Mouse (Mus musculus): ENCODE measurements around the gene Vps33a. TPM values are rescaled to one million over a fixed set of nuclear protein-coding genes. Genes with fewer than 3 reads are reported as not detected.
"Not testable (repeated sequence)": the region's sequence is repeated elsewhere in the genome, so short reads cannot be mapped to it uniquely, and the experiment has no call there.

Vps33a gene
- polyA plus RNA-seq, 1 experiment from 2014 or later = 23.7 TPM

DNA sequence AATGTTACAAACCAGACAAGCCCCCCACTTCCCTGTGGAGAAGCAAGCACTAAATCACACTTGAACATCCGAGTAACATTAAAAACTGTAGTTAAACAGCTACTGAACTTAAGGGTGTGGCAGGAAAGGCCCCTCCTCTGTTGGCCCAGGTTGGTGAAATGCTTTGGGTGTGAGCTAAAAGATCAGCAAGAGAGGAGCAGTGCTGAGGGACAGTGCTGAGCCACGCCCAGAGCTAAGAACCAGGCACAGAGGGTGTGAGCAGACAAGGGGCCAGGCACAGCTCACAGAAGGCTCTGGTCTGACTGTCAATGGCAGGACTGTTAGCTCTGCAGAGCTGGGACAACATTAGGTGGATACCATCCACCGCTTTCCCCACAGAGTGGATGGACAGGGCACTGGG lies 60.7 kb downstream of the Vps33a start:
- Histone ChIP-seq H3K9me3 (ENCODE audit: control insufficient read depth, low read length) (no peaks in the 10 kb centered on the region), H3K4me2 (ENCODE audit: low read length) (no peak overlapping the region), H3K27me3 (ENCODE audit: control insufficient read depth, insufficient read depth, low read length) (peaks cover 9% of the 10 kb centered on the region), H3K36me3 (ENCODE audit: control insufficient read depth, insufficient read depth, low read length) (peaks cover 49% of the 10 kb centered on the region), H3K4me3 (ENCODE audit: control insufficient read depth in 1 of 2, insufficient read depth in 1 of 2, low read depth in 1 of 2, low read length in 2 of 2) (no peak overlapping the region), H3K4me1 (ENCODE audit: control insufficient read depth in 2 of 2, insufficient read depth in 2 of 2, low read length in 2 of 2) (no peaks in the 10 kb centered on the region; a peak in 1 of 4 replicates), H3K9ac (ENCODE audit: low read length) (no peak overlapping the region), H3K27ac (replicated peaks in 1 of 2; ENCODE audit: control insufficient read depth in 1 of 2, insufficient read depth in 1 of 2, low read depth in 2 of 2, low read length in 2 of 2) (no peak overlapping the region)
- ATAC-seq (ENCODE audit: insufficient number of reproducible peaks, insufficient read depth, low FRiP score, low read depth) = no peak
- 65% methylated on average over 3 of the region's 3 CpGs for WGBS

DNA sequence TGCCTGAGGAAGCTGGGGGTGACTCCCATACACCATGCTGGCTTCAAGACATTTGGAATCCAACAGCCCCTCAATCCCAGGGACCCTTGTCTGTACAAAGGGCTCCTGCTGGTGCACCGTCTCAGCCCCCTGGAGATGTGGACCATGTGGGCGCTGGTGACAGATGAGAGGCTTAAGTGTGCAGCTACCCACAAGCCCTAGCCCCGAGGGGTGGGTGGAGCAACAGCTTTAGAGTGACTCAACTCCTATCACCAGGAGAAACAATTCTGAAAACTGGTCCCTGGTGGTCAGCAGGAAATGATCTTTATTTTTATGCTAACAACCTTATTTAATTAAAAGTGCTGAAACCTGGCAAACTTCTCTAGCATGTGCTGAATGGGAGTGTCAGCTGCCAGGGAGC lies 61.4 kb downstream of the Vps33a start:
- H3K36me3 ChIP-seq (ENCODE audit: control insufficient read depth, insufficient read depth, low read length) = peaks cover 42% of the 10 kb centered on the region
- not testable (repeated sequence) for H3K4me1 ChIP-seq (ENCODE audit: control insufficient read depth in 2 of 2, insufficient read depth in 2 of 2, low read length in 2 of 2); ATAC-seq (ENCODE audit: insufficient number of reproducible peaks, insufficient read depth, low FRiP score, low read depth); H3K4me2 ChIP-seq (ENCODE audit: low read length); H3K4me3 ChIP-seq (ENCODE audit: control insufficient read depth in 1 of 2, insufficient read depth in 1 of 2, low read depth in 1 of 2, low read length in 2 of 2); H3K9ac ChIP-seq (ENCODE audit: low read length); H3K27ac ChIP-seq (replicated peaks in 1 of 2; ENCODE audit: control insufficient read depth in 1 of 2, insufficient read depth in 1 of 2, low read depth in 2 of 2, low read length in 2 of 2); H3K9me3 ChIP-seq (ENCODE audit: control insufficient read depth, low read length)
- 68% methylated on average over 3 of the region's 3 CpGs for WGBS
- H3K27me3 ChIP-seq (ENCODE audit: control insufficient read depth, insufficient read depth, low read length) = peaks cover 13% of the 10 kb centered on the region

DNA sequence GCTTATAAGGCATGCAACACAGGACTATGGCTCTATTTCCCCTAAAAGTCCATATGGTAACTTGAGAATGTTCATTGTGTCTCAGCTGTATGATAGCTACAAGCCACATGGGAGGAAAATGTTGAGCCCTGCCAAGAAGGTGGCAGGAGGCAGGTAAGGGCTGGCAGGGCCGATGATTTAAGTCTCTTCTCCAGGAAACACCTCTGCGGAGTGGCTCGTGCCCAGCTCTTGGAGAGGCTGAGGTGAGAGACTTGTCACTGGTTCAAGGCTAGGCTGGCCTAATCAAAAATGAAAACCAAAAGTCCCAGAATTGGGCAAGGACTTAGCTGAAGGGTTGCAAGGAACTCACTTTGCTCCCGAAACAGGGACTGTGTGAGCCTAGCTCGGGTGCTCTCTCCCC lies 62.7 kb downstream of the Vps33a start, which contains the start of gene B3gnt4:
B3gnt4 (plus strand) TSS at position 301 of the 400 bp plus-strand sequence.
- H3K9me3 ChIP-seq (ENCODE audit: control insufficient read depth, low read length) = no peaks in the 10 kb centered on the region
- H3K4me3 ChIP-seq (ENCODE audit: control insufficient read depth in 1 of 2, insufficient read depth in 1 of 2, low read depth in 1 of 2, low read length in 2 of 2) = no peak within 1 kb of the TSS
- H3K4me2 ChIP-seq (ENCODE audit: low read length) = no peak within 1 kb of the TSS

DNA sequence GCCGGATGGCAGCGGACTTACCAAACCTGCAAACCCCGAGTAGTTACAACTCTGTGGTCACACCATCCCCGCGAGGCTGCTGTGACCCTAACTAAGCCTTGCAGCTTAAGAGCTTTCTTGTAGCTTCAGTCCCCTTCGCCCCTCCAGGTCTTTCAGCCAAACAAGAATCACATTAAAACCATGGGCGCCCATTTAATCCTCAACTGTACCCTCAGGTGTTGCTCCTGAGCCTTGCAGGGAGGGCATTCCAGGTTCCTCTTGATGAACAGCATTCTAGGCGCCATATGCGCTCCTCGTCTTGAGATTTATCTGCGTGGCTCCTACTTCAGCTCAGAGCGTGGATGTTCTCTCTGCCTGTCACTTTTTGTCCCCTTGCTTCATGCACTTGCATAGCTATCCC lies 63.9 kb downstream of the Vps33a start:
- H3K9ac ChIP-seq (ENCODE audit: low read length) = peak overlapping the region; percentile 51
- H3K27me3 ChIP-seq (ENCODE audit: control insufficient read depth, insufficient read depth, low read length) = peaks cover 24% of the 10 kb centered on the region
- peak overlapping the region; percentile 52 to 62 for H3K4me3 ChIP-seq (ENCODE audit: control insufficient read depth in 1 of 2, insufficient read depth in 1 of 2, low read depth in 1 of 2, low read length in 2 of 2)
- H3K36me3 ChIP-seq (ENCODE audit: control insufficient read depth, insufficient read depth, low read length) = peaks cover 20% of the 10 kb centered on the region; the same call in 1 of the 2 replicates
- ATAC-seq (ENCODE audit: insufficient number of reproducible peaks, insufficient read depth, low FRiP score, low read depth) = no peak
- H3K9me3 ChIP-seq (ENCODE audit: control insufficient read depth, low read length) = no peaks in the 10 kb centered on the region
- H3K4me1 ChIP-seq (ENCODE audit: control insufficient read depth in 2 of 2, insufficient read depth in 2 of 2, low read length in 2 of 2) = no peaks in the 10 kb centered on the region; a peak in 1 of 4 replicates
- 4% methylated on average over 12 of the region's 12 CpGs for WGBS
- no peak overlapping the region for H3K27ac ChIP-seq (replicated peaks in 1 of 2; ENCODE audit: control insufficient read depth in 1 of 2, insufficient read depth in 1 of 2, low read depth in 2 of 2, low read length in 2 of 2)
- peak overlapping the region; percentile 76 for H3K4me2 ChIP-seq (ENCODE audit: low read length)

More for the DNA sequence above, 62.7 kb downstream of the Vps33a start, which contains the start of gene B3gnt4:
- Histone ChIP-seq H3K27ac (replicated peaks in 1 of 2; ENCODE audit: control insufficient read depth in 1 of 2, insufficient read depth in 1 of 2, low read depth in 2 of 2, low read length in 2 of 2) (no peak within 1 kb of the TSS), H3K9ac (ENCODE audit: low read length) (no peak within 1 kb of the TSS), H3K27me3 (ENCODE audit: control insufficient read depth, insufficient read depth, low read length) (peaks cover 17% of the 10 kb centered on the region), H3K4me1 (ENCODE audit: control insufficient read depth in 2 of 2, insufficient read depth in 2 of 2, low read length in 2 of 2) (no peaks in the 10 kb centered on the region; a peak in 1 of 4 replicates), H3K36me3 (ENCODE audit: control insufficient read depth, insufficient read depth, low read length) (peaks cover 30% of the 10 kb centered on the region)
- ATAC-seq (ENCODE audit: insufficient number of reproducible peaks, insufficient read depth, low FRiP score, low read depth) = no peak
- 88% methylated on average over 5 of the region's 5 CpGs for WGBS

DNA sequence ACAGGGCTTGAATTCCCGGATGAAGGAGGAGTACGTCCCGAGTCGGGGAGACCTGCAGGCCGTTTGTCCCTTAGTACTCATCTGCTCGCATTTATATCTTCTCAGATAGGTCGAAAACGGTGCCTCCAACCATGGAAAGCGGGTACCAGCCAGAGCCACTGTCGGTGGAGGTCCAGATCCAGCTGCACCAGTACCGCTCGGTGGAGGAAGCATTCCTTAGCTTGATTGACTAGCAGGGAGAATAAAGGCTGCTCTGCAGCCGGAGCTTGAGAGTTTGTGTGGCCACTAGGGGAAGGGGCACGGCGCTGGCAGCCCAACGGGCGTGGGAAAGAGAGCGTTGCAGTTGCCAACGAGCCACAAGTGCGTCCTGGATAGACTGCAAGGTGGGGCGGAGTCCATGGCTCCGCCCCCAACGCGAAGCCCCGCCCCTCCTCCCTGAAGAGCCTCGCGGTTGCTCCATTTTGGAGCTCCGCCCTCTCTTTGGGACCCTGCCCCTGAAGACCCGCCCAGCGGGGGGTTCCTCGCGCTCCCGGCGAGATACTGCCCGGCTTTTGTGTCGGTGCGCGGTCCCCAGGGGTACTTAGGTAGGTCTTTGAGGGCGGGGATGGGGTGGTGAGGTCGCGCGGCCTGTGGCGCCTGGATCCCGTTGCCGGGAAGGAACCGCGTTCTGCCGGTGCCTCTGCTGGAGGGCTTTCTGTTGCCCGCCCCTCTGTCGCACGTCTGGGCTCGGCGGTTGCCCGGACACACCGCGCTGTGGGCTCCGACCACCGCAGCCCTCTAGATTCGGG lies 64.7 kb downstream of the Vps33a start:
- Histone ChIP-seq H3K4me3 (ENCODE audit: control insufficient read depth in 1 of 2, insufficient read depth in 1 of 2, low read depth in 1 of 2, low read length in 2 of 2) (peak overlapping the region; percentile 52 to 62), H3K4me2 (ENCODE audit: low read length) (peak overlapping the region; percentile 76), H3K9ac (ENCODE audit: low read length) (peak overlapping the region; percentile 51), H3K4me1 (ENCODE audit: control insufficient read depth in 2 of 2, insufficient read depth in 2 of 2, low read length in 2 of 2) (no peaks in the 10 kb centered on the region; a peak in 1 of 4 replicates), H3K27ac (replicated peaks in 1 of 2; ENCODE audit: control insufficient read depth in 1 of 2, insufficient read depth in 1 of 2, low read depth in 2 of 2, low read length in 2 of 2) (no peak overlapping the region), H3K36me3 (ENCODE audit: control insufficient read depth, insufficient read depth, low read length) (peaks cover 20% of the 10 kb centered on the region; the same call in 1 of the 2 replicates), H3K9me3 (ENCODE audit: control insufficient read depth, low read length) (no peaks in the 10 kb centered on the region), H3K27me3 (ENCODE audit: control insufficient read depth, insufficient read depth, low read length) (peaks cover 28% of the 10 kb centered on the region)
- ATAC-seq (ENCODE audit: insufficient number of reproducible peaks, insufficient read depth, low FRiP score, low read depth) = peak; percentile 75
- WGBS = under 1% methylated on average over 53 of the region's 59 CpGs

DNA sequence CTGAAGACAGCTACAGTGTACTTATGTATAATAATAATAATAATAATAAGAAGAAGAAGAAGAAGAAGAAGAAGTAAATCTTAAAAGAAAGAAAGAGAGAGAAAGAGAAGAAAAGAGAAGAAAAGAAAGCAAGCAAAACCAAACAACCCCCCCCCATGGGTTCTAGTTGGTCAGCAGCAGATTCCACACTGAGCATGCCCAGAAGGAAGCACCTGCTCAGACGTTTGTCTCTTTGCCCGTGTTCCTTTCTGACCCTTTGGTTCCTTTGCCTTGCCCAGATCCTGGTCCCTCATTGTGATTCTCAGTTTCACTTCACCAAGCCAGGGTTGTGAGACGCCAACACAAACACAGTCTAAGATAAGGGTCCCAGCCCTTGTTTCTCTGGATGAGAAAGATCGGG lies 70.9 kb downstream of the Vps33a start:
- Histone ChIP-seq H3K4me1 (ENCODE audit: control insufficient read depth in 2 of 2, insufficient read depth in 2 of 2, low read length in 2 of 2) (peaks cover 11 to 12% of the 10 kb centered on the region in 2 experiments), H3K36me3 (ENCODE audit: control insufficient read depth, insufficient read depth, low read length) (no peaks in the 10 kb centered on the region), H3K27ac (replicated peaks in 1 of 2; ENCODE audit: control insufficient read depth in 1 of 2, insufficient read depth in 1 of 2, low read depth in 2 of 2, low read length in 2 of 2) (no peak overlapping the region), H3K27me3 (ENCODE audit: control insufficient read depth, insufficient read depth, low read length) (peaks cover 25% of the 10 kb centered on the region; the same call in 1 of the 2 replicates), H3K9ac (ENCODE audit: low read length) (no peak overlapping the region), H3K4me2 (ENCODE audit: low read length) (no peak overlapping the region), H3K9me3 (ENCODE audit: control insufficient read depth, low read length) (no peaks in the 10 kb centered on the region), H3K4me3 (ENCODE audit: control insufficient read depth in 1 of 2, insufficient read depth in 1 of 2, low read depth in 1 of 2, low read length in 2 of 2) (no peak overlapping the region)
- WGBS = 31% methylated on average over 4 of the region's 4 CpGs
- ATAC-seq (ENCODE audit: insufficient number of reproducible peaks, insufficient read depth, low FRiP score, low read depth) = no peak

DNA sequence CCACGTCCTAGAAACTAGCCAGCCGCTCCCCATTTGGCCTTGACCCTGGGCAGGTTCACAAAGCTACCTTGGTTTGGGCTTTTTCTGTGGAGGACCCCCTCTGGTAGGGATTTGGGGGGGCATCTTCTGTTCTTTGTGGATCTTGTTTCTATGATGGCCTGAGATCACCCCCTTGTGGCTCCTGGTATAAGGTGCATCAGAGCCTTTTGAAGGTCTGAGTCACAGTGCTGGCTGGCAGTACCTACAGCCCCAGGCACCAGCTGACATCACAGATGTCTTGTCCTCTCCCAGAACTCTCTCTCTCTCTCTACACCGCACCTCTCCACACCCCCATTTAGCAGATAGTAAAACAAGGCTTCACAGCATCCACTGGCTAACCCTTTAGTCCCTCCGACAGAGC lies 73.1 kb downstream of the Vps33a start:
- WGBS = 38% methylated on average over 4 of the region's 4 CpGs
- Histone ChIP-seq H3K9ac (ENCODE audit: low read length) (no peak overlapping the region), H3K4me2 (ENCODE audit: low read length) (no peak overlapping the region), H3K36me3 (ENCODE audit: control insufficient read depth, insufficient read depth, low read length) (no peaks in the 10 kb centered on the region), H3K4me1 (ENCODE audit: control insufficient read depth in 2 of 2, insufficient read depth in 2 of 2, low read length in 2 of 2) (peaks cover 11 to 12% of the 10 kb centered on the region in 2 experiments), H3K27ac (replicated peaks in 1 of 2; ENCODE audit: control insufficient read depth in 1 of 2, insufficient read depth in 1 of 2, low read depth in 2 of 2, low read length in 2 of 2) (no peak overlapping the region), H3K27me3 (ENCODE audit: control insufficient read depth, insufficient read depth, low read length) (peaks cover 13% of the 10 kb centered on the region; the same call in 1 of the 2 replicates), H3K4me3 (ENCODE audit: control insufficient read depth in 1 of 2, insufficient read depth in 1 of 2, low read depth in 1 of 2, low read length in 2 of 2) (no peak overlapping the region), H3K9me3 (ENCODE audit: control insufficient read depth, low read length) (no peaks in the 10 kb centered on the region)
- no peak for ATAC-seq (ENCODE audit: insufficient number of reproducible peaks, insufficient read depth, low FRiP score, low read depth)

Data from heart, embryonic 14.5 days (tissue).